Mouse (Mus musculus) bone marrow, adult 2 months (tissue): ENCODE data around the gene Atxn7l1. TPM values are rescaled to one million over a fixed set of nuclear protein-coding genes. Genes with fewer than 3 reads are reported as not detected.

Experiments used
- H3K27ac ChIP-seq: fragments of 200-500 bp; 2 replicates; pipeline ENCODE4 v1.5.1; 2012; ENCODE audit warnings: low read depth, mild to moderate bottlenecking, control low read depth, inconsistent platforms, low read length; ENCODE audit not compliant: control insufficient read depth, poor library complexity, insufficient read depth
- H3K4me1 ChIP-seq: fragments of 200-500 bp; 2 replicates; pipeline ENCODE4 v1.6.1; 2011; ENCODE audit warnings: low read length; ENCODE audit not compliant: control insufficient read depth, insufficient read depth
- H3K4me3 ChIP-seq: fragments of 200-500 bp; replicated peaks from 2 replicates; pipeline ENCODE3; 2011; ENCODE audit warnings: mild to moderate bottlenecking, low read depth, low read length, control low read depth; ENCODE audit not compliant: control insufficient read depth
- CTCF ChIP-seq: fragments of 200-500 bp; IDR thresholded peaks from 2 replicates; pipeline ENCODE4 v1.5.1; 2011; ENCODE audit warnings: low read length, control low read depth; ENCODE audit not compliant: control insufficient read depth, insufficient read depth
- POLR2A ChIP-seq: fragments of 200-500 bp; IDR thresholded peaks from 2 replicates; pipeline ENCODE4 v1.6.1; 2011; ENCODE audit warnings: low read depth, mild to moderate bottlenecking, control low read depth, low read length, borderline replicate concordance; ENCODE audit not compliant: control insufficient read depth
- WGBS: fragments of 180-500 bp; shearing (Covaris S2); methylation state at CpG from one replicate; pipeline ENCODE4 v1.1.7; 2018; 5-methylcytosine and 5-hydroxymethylcytosine counted together
- polyA plus RNA-seq: library from polyadenylated mRNA; stranded (reverse); fragments of >200 nt; gene quantifications from 2 replicates; pipeline ENCODE4 v1.2.4, GENCODE M21; 2011; ENCODE audit warnings: low replicate concordance; ENCODE audit not compliant: missing spikeins, insufficient read depth, insufficient read length

Gene Atxn7l1
- polyA plus RNA-seq, 1 experiment, result 52.4 TPM

DNA sequence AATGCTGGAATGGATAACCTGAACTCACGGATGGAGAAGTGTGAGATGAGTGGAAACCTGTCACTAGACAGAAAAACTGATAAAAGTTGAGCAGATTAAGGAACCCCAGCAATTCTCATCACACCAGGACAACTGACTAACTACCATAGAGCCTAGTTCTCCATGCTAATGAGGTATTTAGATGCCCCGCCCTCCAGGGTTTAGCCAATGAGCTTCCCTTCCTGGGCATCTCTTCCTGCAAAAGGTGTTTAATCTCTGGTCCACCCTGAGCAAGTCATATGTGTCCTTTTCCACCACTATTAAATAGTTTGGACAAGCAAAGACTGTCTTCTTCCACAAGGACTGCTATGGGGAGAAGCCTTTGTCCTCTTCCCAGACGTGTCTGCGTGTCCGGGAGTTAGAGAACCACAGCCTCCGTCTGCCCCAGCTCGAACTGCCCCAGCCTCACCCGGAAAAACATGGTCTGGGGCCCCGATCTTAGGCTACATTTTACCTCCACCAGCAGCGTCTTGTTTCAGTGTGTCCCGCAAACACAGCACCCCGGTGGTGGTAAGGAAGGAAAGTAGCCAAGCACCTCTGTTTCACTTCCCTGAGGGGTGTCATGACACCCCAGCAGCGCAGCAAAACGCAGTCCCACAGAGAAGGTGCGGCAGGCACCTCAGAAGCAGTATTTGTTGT is 28.7 kb upstream of the Atxn7l1 start:
- Histone ChIP-seq H3K27ac (no peak overlapping the region), H3K4me3 (peak overlapping the region; percentile 22), H3K4me1 (no peaks in the 10 kb centered on the region; the same call in 1 of the 2 replicates)
- TF ChIP-seq CTCF (no peak), POLR2A (no peak)
- WGBS, result 46% methylated on average over 15 of the region's 15 CpGs

DNA sequence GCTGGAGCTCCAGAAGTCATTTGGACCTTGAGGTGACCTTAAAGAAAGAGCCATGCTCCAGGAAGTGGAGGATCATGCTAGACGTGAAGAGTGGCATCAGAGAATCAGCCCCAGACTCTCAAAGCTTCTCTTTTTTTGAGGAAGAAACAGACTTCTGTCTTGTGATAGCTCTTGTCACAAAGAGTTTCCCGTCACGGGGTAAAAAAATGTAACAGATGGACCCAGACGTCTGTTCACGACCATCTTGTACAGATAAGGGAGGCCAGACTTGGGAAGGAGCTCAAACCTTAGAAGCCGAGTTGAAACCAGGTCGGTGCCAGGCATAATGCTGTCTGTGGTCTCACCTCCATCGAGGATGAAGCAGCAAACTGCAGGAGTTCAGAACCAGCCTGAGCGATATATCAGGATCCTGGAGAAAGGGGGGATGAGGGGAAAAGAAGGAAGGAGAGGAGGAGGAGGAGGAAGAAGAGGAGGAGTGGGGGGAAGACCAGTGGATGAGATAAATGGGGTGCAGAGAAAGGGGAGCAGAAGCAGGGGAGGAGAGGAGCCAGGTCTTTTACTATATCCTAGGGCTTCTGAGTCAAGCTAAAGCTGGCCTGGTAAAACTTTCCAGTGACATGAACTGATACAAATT is 21.8 kb upstream of the Atxn7l1 start:
- TF ChIP-seq POLR2A, result no peak
- TF ChIP-seq CTCF, result no peak
- no peak overlapping the region for H3K27ac ChIP-seq
- H3K4me3 ChIP-seq, result no peak overlapping the region
- no peaks in the 10 kb centered on the region; the same call in 1 of the 2 replicates for H3K4me1 ChIP-seq
- 22% methylated on average over 9 of the region's 9 CpGs for WGBS

DNA sequence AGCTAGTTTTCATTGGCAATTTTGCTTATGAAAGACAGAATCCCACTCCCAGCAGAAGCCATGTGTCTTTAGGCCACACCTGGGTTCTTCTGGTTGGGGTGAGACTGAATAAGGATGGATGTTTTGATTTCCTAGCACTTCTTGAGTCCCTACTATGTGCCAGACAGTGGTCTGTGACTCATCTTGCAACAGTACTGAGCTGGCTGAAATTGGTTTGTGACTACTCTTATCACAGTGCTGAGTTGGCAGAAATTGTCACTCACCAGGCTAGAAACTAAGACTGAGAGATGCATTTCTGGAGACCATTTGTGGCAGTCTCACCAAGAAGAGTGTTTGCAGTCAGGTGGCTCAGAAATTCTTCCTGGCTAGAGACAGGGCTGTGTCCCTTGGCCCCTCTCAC is 21.2 kb upstream of the Atxn7l1 start:
- H3K27ac ChIP-seq, result no peak overlapping the region

DNA sequence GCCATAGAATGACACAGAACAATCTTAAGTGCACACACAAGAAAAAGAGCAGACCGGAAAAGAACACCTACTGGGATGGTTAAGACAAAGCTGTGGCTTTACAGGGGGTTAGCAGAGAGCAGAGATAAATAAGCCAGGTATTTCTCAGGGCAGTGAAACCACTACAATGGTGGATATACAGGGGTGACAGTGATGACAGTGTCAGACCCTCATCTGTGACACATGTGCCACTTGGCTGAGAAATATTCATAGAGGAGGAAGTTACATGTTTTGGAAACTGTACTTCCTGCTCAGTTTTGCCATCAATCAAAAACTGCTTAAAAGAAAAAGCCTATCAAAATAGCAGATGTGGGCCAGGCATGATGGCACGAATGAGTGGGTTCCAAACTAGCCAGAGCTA is 19.4 kb upstream of the Atxn7l1 start:
- 34% methylated on average over 2 of the region's 2 CpGs for WGBS
- Histone ChIP-seq H3K27ac (no peak overlapping the region), H3K4me1 (peaks cover 4% of the 10 kb centered on the region), H3K4me3 (no peak overlapping the region)
- TF ChIP-seq CTCF (no peak), POLR2A (no peak)

More for the DNA sequence above, 21.2 kb upstream of the Atxn7l1 start:
- TF ChIP-seq POLR2A (no peak), CTCF (no peak)
- Histone ChIP-seq H3K4me3 (no peak overlapping the region), H3K4me1 (no peaks in the 10 kb centered on the region; the same call in 1 of the 2 replicates)

DNA sequence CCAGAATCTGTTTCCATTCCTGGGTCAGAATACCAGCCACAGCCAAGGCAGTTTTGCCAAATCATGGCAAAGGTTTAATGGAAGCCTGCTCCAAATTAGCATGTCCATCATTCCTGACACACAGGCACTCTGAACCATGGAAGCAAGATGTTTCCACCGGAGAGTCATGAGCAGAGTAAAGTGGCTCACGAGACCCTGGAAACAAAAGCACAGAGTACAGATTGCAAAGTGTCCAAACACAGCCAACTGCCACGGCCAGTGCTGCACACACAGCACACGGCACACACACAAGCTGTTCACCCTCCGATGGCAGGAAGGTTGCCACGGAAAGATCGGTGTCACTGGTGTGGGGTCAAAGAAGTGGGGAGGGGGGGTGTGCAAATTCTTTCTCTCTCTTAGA is 18.8 kb upstream of the Atxn7l1 start:
- no peak for TF ChIP-seq POLR2A
- TF ChIP-seq CTCF, result no peak
- 85% methylated on average over 7 of the region's 7 CpGs for WGBS

DNA sequence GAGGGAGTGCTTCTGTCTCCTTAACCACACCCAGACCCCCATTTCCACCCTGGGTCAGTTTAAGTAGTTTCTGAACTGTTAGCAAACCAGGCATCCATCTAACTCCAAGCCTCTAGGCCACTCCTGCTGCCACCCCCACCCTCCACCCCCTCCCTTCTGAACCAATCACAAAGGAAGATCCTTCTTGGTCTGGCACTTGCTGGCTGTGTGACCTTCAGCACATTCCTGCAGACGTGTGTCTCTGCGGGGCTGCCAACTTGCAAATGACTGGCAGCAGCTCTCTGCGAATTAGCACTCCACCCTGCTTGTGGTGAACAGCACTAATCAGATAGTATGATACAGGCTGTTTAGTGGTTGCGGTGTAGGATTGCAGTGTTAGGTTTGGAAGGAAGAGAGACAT is 18.1 kb upstream of the Atxn7l1 start:
- WGBS, result 46% methylated on average over 4 of the region's 4 CpGs
- TF ChIP-seq CTCF (no peak), POLR2A (no peak)
- Histone ChIP-seq H3K4me3 (no peak overlapping the region), H3K27ac (no peak overlapping the region), H3K4me1 (peaks cover 4% of the 10 kb centered on the region)

More for the DNA sequence above, 18.8 kb upstream of the Atxn7l1 start:
- Histone ChIP-seq H3K4me1 (peaks cover 4% of the 10 kb centered on the region), H3K4me3 (no peak overlapping the region), H3K27ac (no peak overlapping the region)

DNA sequence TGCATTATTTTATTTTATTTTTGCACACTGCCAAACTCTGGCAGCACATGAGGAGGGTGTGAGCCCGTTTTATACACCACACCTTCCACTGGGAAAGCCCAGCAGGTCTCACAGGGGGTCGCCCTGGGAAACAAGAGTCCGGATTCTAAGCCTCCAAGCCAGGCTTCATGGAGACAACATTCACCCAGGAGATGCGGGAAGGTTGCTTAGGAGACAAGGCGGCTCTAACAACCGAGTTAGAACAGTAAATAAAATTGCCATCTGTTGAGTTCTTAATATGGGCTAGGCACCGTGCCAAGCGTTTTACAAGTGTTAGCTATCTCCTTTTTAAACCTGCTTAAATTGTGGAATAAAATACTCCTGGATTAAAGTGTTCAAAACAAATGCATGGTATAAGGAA is 17.1 kb upstream of the Atxn7l1 start:
- WGBS, result 79% methylated on average over 8 of the region's 8 CpGs
- Histone ChIP-seq H3K27ac (no peak overlapping the region), H3K4me3 (no peak overlapping the region), H3K4me1 (peaks cover 4% of the 10 kb centered on the region)
- TF ChIP-seq CTCF (no peak), POLR2A (no peak)

DNA sequence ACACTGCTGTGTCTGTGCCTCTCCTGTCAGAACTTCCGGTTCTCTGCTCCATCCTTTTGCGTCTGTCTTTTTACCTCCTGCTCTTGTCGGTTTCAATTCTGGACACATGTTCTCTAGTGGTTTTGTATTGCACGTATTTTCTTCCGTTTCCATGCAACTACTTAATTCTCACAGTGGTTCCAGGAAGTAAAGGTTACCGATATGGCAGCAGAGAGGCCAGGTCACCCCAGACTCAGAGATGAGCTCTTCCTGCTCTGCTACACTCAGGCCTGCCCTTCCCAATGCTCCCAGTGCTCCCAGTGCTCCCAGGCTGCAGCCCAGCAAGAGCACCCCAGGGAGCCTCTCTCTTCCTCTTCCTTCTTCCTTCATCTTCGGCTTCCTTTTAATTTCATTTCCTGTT is 15.7 kb upstream of the Atxn7l1 start:
- Histone ChIP-seq H3K4me3 (no peak overlapping the region), H3K4me1 (peaks cover 4% of the 10 kb centered on the region), H3K27ac (no peak overlapping the region)
- TF ChIP-seq CTCF, result no peak
- WGBS, result under 1% methylated on average over 7 of the region's 7 CpGs
